Mouse (Mus musculus) intestine, embryonic 16.5 days (tissue): Measurements from ENCODE around the gene Srl. TPM values are rescaled to one million over a fixed set of nuclear protein-coding genes. Genes with fewer than 3 reads are reported as not detected.

Experiments used
- ATAC-seq: fragments of 200-750 bp; cut with Nextera tagmentation; 2 replicates; pipeline ENCODE4 v1.8.0; 2017; ENCODE audit warnings: moderate TSS enrichment, moderate library complexity
- H3K27ac ChIP-seq: fragments of 300-500 bp; sonication (generic); 2 replicates; pipeline ENCODE4 v1.5.1; 2014; ENCODE audit warnings: mild to moderate bottlenecking, low read length
- H3K27me3 ChIP-seq: fragments of 300-500 bp; sonication (generic); replicated peaks from 2 replicates; pipeline ENCODE4 v1.6.1; 2014; ENCODE audit warnings: low read length, control low read depth, mixed read lengths; ENCODE audit not compliant: control insufficient read depth, insufficient read depth
- H3K36me3 ChIP-seq: fragments of 300-500 bp; sonication (generic); 2 replicates; pipeline ENCODE4 v1.6.1; 2014; ENCODE audit warnings: low read length, control low read depth; ENCODE audit not compliant: control insufficient read depth, insufficient read depth
- H3K4me1 ChIP-seq: fragments of 300-500 bp; sonication (generic); 2 replicates; pipeline ENCODE4 v1.6.1; 2014; ENCODE audit warnings: low read length, control low read depth, mixed read lengths; ENCODE audit not compliant: control insufficient read depth, insufficient read depth
- H3K4me2 ChIP-seq: fragments of 300-500 bp; sonication (generic); 2 replicates; pipeline ENCODE4 v1.6.1; 2014; ENCODE audit warnings: low read depth, low read length, control low read depth
- H3K4me3 ChIP-seq: fragments of 300-500 bp; sonication (generic); 2 replicates; pipeline ENCODE4 v1.5.1; 2014; ENCODE audit warnings: mild to moderate bottlenecking, low read length
- H3K9ac ChIP-seq: fragments of 300-500 bp; sonication (generic); 2 replicates; pipeline ENCODE4 v1.6.1; 2014; ENCODE audit warnings: low read depth, low read length
- H3K9me3 ChIP-seq: fragments of 300-500 bp; sonication (generic); 2 replicates; pipeline ENCODE4 v1.6.1; 2016; ENCODE audit warnings: low read length, control low read depth; ENCODE audit not compliant: control insufficient read depth
- WGBS: fragments of 180-500 bp; shearing (Covaris S2); extraction: QIAGEN DNeasy Blood & Tissue Kit; methylation state at CpG from one replicate; pipeline ENCODE4 v1.1.7; 2014; 5-methylcytosine and 5-hydroxymethylcytosine counted together
- polyA plus RNA-seq: library from polyadenylated mRNA; unstranded; fragments of >200 nt; fragmentation: Nextera tagmentation; extraction: Ambion mirVana; gene quantifications from 2 replicates; pipeline ENCODE4 v1.2.1, GENCODE M21; 2015

The Srl gene
- polyA plus RNA-seq, 1 experiment from 2014 or later = 8.5 TPM

GRCm38 (mm10) chr16:4578630-4579029, 37.0 kb upstream of the Srl start:
- Histone ChIP-seq H3K9ac (no peak overlapping the region), H3K27ac (no peak overlapping the region), H3K36me3 (no peaks in the 10 kb centered on the region), H3K4me2 (no peak overlapping the region), H3K9me3 (no peaks in the 10 kb centered on the region), H3K4me3 (no peak overlapping the region), H3K4me1 (no peaks in the 10 kb centered on the region), H3K27me3 (no peaks in the 10 kb centered on the region)
- 57% methylated on average over 7 of the region's 7 CpGs for WGBS
- no peak for ATAC-seq

- 54% methylated on average over 2 of the region's 2 CpGs for WGBS
- no peaks in the 10 kb centered on the region for H3K36me3 ChIP-seq
- no peak overlapping the region for H3K4me3 ChIP-seq
- H3K27ac ChIP-seq = no peak overlapping the region
- ATAC-seq = no peak
- H3K4me1 ChIP-seq = no peaks in the 10 kb centered on the region
- no peak overlapping the region for H3K9ac ChIP-seq
- no peak overlapping the region for H3K4me2 ChIP-seq
- H3K9me3 ChIP-seq = no peaks in the 10 kb centered on the region
- no peaks in the 10 kb centered on the region for H3K27me3 ChIP-seq
Measured at GRCm38 (mm10) chr16:4576873-4577272, 35.3 kb upstream of the Srl start.

GRCm38 (mm10) chr16:4576038-4576437, 34.4 kb upstream of the Srl start:
- Histone ChIP-seq H3K27me3 (no peaks in the 10 kb centered on the region), H3K36me3 (no peaks in the 10 kb centered on the region), H3K4me1 (no peaks in the 10 kb centered on the region), H3K4me2 (no peak overlapping the region), H3K9ac (no peak overlapping the region), H3K4me3 (no peak overlapping the region), H3K9me3 (no peaks in the 10 kb centered on the region), H3K27ac (no peak overlapping the region)
- ATAC-seq = no peak
- WGBS = 54% methylated on average over 2 of the region's 2 CpGs

GRCm38 (mm10) chr16:4570737-4571136, 29.1 kb upstream of the Srl start:
- Histone ChIP-seq H3K4me3 (no peak overlapping the region), H3K27me3 (no peaks in the 10 kb centered on the region), H3K4me1 (peaks cover 6% of the 10 kb centered on the region; the same call in 1 of the 2 replicates), H3K9me3 (no peaks in the 10 kb centered on the region), H3K27ac (no peak overlapping the region), H3K36me3 (no peaks in the 10 kb centered on the region), H3K9ac (no peak overlapping the region), H3K4me2 (no peak overlapping the region)
- 59% methylated on average over 4 of the region's 4 CpGs for WGBS
- no peak for ATAC-seq

GRCm38 (mm10) chr16:4567912-4568311, 26.3 kb upstream of the Srl start:
- Histone ChIP-seq H3K9me3 (no peaks in the 10 kb centered on the region), H3K4me2 (no peak overlapping the region), H3K36me3 (no peaks in the 10 kb centered on the region), H3K4me3 (no peak overlapping the region), H3K27me3 (no peaks in the 10 kb centered on the region), H3K4me1 (peaks cover 6% of the 10 kb centered on the region; the same call in 1 of the 2 replicates), H3K9ac (no peak overlapping the region), H3K27ac (no peak overlapping the region)
- peak; percentile 61 for ATAC-seq
- 15% methylated on average over 4 of the region's 4 CpGs for WGBS

- no peaks in the 10 kb centered on the region for H3K27me3 ChIP-seq
- peak overlapping the region; percentile 95 for H3K27ac ChIP-seq
- H3K4me1 ChIP-seq = peaks cover 24% of the 10 kb centered on the region
- H3K9me3 ChIP-seq = no peaks in the 10 kb centered on the region
- under 1% methylated on average over 43 of the region's 43 CpGs for WGBS
- peak overlapping the region; percentile 85 for H3K9ac ChIP-seq
- no peaks in the 10 kb centered on the region for H3K36me3 ChIP-seq
- peak overlapping the region; percentile 95 for H3K4me2 ChIP-seq
- peak; percentile 21 for ATAC-seq
- peak overlapping the region; percentile 84 for H3K4me3 ChIP-seq
Measured at GRCm38 (mm10) chr16:4560145-4560952, 18.7 kb upstream of the Srl start.

- Histone ChIP-seq H3K27ac (peak within 1 kb of the TSS; percentile 95), H3K4me1 (peaks cover 24% of the 10 kb centered on the region), H3K9me3 (no peaks in the 10 kb centered on the region), H3K36me3 (no peaks in the 10 kb centered on the region), H3K9ac (peak within 1 kb of the TSS; percentile 85), H3K4me3 (peak within 1 kb of the TSS; percentile 84), H3K27me3 (no peaks in the 10 kb centered on the region), H3K4me2 (peak within 1 kb of the TSS; percentile 95)
- WGBS = under 1% methylated on average over 16 of the region's 17 CpGs
- peak; percentile 6 for ATAC-seq
Measured at GRCm38 (mm10) chr16:4559715-4560144, 18.1 kb upstream of the Srl start, which contains the start of gene Tfap4. TSS of gene Tfap4 (minus strand) at chr16:4559854.

- Histone ChIP-seq H3K4me3 (peak overlapping the region; percentile 84), H3K4me1 (peaks cover 24% of the 10 kb centered on the region), H3K27me3 (no peaks in the 10 kb centered on the region), H3K9ac (peak overlapping the region; percentile 85), H3K27ac (peak overlapping the region; percentile 95), H3K4me2 (peak overlapping the region; percentile 95), H3K9me3 (no peaks in the 10 kb centered on the region), H3K36me3 (no peaks in the 10 kb centered on the region)
- ATAC-seq = peak; percentile 30
- under 1% methylated on average over 43 of the region's 43 CpGs for WGBS
Measured at GRCm38 (mm10) chr16:4558980-4559631, 17.5 kb upstream of the Srl start.

GRCm38 (mm10) chr16:4558384-4558979, 16.9 kb upstream of the Srl start:
- peaks cover 28% of the 10 kb centered on the region for H3K4me1 ChIP-seq
- WGBS = 0% methylated on average over 38 of the region's 38 CpGs
- H3K4me2 ChIP-seq = peak overlapping the region; percentile 95
- no peaks in the 10 kb centered on the region for H3K36me3 ChIP-seq
- H3K4me3 ChIP-seq = peak overlapping the region; percentile 84
- peak overlapping the region; percentile 95 for H3K27ac ChIP-seq
- no peaks in the 10 kb centered on the region for H3K9me3 ChIP-seq
- peak; percentile 84 for ATAC-seq
- peak overlapping the region; percentile 85 for H3K9ac ChIP-seq
- no peaks in the 10 kb centered on the region for H3K27me3 ChIP-seq
